Mouse (Mus musculus): ENCODE results near the gene Krt75.

The Krt75 gene

DNA sequence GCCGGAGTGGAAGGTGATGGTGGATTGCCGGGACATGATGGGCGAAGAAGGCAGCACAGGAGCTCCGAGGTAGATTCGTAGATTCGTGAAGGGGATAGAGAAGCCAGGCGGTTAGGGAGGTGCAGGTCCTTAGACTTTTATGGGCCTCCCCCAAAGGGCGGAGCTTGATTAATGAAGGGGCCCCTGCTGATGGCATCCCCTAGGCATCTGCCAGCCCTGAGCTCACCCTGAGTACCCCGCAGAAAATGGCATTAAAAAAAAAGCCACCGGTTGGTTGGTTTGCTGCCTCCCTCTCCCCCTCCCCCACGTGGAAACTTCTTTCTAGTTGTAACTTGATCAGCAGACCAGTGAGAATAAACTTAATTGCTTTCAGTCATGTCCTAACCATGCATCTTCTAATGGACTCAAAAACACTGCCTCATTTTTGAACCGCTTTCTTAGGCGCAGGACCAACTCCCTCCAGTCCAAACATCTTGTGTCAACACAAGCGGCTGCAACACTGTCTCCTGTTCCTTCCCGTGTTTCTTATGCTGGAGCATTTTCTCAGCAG lies at the start of gene Krt75:
TSS of gene Krt75 (minus strand) at position 109 of the 550 bp plus-strand sequence.
- in situ Hi-C loops (cut with MboI, MseI), result no loop called here

DNA sequence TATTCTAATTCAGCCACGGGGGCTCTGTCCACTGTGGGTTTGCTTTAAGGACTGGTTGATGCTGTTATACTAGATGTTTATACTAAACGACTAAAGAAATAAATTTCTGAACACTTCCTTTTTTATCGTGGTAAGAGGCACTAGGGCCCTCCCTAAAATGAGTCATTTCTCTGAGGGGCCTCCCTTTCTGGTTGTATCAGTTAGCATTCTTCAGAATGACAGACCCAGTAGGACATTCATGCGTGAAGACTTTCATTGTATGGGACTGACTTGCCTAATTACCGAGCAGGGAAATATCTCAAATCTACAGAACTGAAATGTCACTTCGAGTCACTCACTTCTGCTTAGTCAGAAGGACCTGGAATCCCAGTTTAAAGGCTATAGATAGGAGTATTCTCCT lies 25.4 kb upstream of the Krt75 start:
- in situ Hi-C loops (cut with MboI, MseI), result no loop called here

DNA sequence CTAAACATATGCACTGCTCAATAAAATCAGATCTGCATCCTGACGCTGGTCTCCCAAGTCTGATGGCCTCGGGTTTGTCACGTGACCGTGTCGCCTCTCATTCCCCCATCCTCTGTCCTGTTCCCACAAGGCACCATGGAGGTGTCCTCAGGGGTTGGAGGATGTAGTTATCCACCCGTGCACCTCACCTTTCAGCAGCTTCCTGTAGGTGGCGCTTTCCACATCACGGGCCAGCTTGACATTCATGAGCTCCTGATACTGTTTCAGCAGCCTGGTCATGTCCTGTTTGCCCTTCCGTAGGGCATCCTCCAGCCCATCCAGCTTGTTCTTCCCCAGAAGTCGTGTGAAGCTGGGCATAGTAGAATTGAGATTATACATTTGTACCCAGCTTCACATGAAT lies 14.5 kb upstream of the Krt75 start:
- in situ Hi-C loops (cut with MboI, MseI), result no loop called here

DNA sequence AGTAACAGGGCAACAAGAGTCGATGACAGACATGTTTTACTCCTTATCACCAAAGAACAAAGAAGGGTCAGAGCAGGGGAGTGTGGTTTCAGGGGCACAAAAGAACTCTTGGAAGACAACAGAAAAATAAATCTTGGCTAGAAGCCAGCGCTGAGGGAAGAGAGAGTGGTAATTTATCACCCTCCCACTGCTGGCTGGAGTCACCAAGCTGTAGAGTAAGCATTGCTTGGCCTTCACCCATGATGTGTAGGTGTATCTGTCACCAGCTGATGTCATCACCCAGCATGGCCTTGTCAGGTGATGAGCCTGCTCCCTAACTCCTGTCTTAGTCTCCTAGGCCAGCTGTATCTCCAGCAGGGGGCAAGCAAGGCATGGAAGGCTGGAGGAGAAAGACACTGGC lies 10.8 kb upstream of the Krt75 start:
- in situ Hi-C loops (cut with MboI, MseI), result no loop called here

DNA sequence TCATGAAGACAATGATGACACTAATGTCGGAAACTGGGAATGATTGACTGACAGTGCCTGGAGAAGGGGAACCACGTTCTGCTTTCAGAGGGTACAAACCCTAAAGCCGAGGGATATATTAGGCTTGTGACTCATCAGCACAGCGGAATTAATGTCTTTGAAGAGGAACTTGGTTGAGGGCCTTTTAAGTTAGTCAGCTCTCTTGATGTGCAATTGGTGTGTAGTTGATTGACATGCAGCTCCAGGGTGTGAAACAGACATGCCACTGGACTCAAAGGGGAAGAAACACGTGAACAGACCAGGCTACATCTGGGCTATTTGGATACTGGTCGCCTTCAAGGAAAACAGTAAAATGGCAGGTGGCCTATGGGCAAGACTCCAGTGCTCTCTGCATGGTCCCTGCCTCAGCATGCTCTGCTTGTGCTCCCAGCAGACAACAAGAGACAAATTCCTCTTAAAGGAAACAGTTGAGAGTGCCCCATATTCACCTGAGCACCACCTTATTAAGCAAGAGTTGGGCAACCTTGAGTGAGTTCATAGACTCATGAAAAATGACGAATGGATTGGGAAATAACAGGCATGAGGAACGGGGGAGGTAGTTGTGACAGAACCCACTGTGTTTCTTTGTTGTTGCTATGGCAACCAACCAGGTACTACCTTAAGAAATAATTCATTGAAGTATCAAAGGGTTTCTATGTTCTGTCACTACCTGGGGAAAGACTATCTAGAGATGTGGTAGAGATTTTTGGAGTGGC lies 9.7 kb upstream of the Krt75 start:
- in situ Hi-C loops (cut with MboI, MseI), result no loop called here

DNA sequence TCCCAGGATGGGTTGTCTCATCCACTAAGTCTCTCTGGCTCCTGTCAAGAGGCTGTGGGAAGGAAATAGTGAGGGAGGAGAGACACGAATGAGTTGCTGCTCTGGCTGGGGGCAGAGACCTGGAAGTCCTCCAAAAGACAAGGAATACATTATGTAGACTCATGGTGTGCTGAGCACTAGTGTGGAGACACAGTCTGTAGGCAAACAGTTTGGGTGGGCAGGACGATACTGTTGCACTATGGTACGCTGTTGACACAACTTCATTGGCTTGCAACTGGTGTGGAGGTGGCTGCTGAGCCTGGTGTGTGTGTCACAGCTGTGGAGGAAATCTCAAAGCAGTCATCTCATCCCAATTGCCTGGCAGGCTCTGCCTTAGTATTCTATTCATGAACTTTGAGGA lies 8.0 kb upstream of the Krt75 start:
- in situ Hi-C loops (cut with MboI, MseI), result no loop called here

DNA sequence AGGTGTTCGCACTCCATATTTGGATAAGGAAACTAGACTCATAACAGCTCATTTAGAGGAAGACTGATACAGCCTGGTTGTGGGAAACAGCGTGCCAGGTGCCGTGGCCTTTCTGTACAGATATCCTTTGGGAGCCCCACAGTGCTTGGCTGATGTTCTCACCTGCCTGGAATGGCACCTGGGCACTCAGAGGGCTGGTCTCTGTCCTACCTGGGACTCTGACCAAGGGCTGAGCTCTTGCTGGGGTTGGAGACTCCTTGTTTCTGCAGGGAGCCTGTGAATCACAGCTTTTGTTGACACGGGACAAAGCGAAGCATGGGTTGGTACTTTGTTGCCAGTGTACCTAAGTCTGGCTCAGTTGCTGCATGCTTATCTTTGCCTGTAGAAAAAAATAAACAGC lies 1.8 kb upstream of the Krt75 start:
- in situ Hi-C loops (cut with MboI, MseI), result no loop called here

DNA sequence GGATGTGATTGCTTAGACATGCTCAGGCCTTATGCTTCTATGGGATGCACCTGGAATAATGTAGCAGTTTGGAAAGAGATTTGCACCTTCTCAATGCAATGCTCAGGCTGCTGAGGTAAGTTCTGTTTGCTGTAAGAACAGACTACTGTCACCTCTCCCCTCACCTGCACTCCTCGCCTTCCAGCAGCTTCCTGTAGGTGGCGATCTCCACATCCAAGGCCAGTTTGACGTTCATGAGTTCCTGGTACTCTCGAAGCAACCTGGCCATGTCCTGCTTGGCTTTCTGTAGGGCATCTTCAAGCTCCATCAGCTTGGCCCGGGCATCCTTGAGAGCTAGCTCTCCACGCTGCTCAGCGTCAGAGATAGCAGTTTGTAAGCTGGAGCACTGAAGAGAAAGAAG lies 5.9 kb downstream of the Krt75 start:
- in situ Hi-C loops (cut with MboI, MseI), result no loop called here

DNA sequence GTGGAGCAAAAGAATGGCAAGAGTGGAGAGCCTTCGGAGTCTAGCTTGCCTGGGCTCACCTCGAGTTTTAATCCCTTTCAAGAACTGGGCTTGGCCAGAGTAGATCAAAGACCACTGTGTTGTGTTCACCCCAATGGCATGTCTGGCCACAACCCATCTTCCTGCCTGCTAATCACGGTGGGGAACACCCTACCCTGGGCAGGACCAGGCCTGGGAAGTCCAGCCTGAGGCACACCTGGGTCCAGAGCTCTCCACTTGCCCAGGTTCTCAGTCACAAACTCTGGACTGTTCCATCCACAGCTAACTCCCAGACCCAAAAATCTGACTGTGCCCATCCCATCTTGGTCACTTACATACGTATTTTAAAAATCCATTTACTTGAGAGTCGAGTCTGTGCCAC lies 10.9 kb downstream of the Krt75 start, which contains the start of gene Krt90:
TSS of gene Krt90 (minus strand) at position 101 of the 400 bp plus-strand sequence.
- in situ Hi-C loops (cut with MboI, MseI), result no loop called here

DNA sequence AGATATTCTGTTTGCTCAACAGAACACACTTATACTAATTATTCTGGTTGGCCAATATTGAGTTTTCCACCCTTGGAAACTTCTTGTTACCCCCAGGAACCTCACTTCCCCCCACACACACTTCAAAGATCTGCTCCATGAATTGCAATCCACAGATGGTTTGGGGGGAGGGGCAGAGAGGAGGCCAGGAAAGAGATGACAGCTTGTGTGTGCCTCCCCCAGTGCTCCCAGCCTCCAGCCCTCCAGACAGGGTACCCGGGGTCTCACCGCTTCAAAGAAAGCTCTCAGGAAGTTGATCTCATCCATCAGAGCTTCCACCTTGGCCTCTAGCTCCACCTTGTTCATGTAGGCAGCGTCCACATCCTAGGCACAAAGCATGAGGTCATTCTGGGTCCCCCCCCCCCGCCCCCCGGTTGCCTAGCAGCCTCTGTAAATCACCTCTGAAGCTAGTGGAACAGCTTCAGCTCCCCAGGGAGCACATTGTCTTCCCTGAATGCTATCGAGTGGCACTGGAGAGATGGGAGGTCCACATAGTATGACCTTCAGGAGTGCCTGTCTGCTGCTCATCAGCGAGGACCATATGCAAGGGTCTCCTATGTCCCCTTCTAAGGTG lies 15.6 kb downstream of the Krt75 start:
- in situ Hi-C loops (cut with MboI, MseI), result no loop called here

DNA sequence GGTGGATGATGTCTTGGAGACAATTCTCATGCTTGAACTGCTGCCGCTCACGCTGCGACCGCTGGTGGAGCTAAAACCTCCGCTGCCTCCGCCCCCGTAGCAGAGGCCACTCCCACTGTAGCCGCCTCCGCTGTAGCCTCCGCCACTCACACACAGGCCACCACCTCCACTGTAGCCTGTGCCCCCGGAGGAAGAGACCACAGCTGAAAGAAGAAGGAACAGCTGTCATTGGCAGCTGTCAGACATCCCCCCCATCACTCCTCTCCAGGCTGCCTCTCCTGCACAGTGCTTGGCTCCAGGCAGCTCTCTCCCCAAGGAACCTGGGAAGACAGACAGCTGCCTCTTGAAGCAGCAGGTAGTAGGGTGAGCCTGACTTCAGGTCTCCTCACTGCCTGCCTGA lies 20.5 kb downstream of the Krt75 start:
- in situ Hi-C loops (cut with MboI, MseI), result no loop called here

DNA sequence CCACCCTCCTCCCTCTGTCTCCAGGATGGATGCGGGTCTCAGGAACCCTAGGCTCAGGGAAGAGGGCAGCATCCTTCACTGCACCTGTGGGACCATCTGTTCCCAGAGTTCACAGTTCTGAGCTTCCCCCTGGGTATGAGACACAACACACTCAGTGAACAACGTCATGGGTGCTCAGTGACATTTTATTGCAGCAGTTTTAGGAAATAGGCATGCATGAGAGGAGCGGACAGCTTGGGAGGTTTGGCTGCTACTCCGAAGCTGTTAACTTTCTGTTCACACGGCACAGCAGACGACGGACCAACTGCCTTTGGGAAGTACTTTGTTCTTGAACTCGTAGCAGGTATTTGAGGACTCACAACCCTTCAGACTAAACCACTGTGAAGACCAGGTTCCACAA lies 21.5 kb downstream of the Krt75 start:
- in situ Hi-C loops (cut with MboI, MseI), result no loop called here

DNA sequence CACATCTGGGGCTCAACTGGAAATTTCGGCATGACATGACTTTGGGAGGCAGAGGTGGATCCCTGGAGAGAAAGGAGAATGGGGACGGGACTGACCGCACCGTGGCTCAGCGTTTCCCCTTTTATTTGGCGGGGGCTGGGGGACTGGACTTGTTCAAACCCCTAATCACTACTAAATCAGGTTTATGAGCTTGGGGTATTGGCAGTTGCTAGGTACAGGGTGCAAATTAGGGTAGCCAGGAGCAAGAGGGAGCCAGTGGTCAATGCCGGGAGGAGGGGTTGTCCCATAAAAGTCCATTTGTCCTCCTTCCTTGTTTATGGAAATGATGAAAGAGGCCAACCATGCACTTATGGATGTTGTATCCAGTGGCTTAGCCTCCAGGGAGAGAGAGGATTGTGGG lies 23.1 kb downstream of the Krt75 start, which contains the start of gene Krt82:
TSS of gene Krt82 (minus strand) at position 101 of the 400 bp plus-strand sequence.
- in situ Hi-C loops (cut with MboI, MseI), result no loop called here

DNA sequence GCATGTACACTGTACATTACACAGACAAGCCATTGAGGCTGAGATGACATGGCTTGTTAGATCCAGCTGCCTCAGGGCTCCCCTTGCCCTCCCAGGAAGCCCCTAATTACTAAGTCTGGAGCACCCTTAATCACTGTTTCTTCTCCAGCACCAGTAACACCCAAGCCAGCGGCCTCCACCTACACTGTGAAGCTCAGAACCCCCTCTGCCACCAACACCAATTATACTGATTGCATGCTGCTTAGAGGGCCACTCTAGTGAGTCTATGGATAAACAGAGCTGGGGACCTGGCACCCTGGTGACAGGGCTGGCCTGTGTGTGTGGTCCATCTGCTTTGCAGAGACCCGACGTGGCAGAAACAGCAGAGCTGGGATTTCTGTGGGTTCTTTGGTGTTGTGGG lies 29.2 kb downstream of the Krt75 start:
- in situ Hi-C loops (cut with MboI, MseI), result no loop called here

DNA sequence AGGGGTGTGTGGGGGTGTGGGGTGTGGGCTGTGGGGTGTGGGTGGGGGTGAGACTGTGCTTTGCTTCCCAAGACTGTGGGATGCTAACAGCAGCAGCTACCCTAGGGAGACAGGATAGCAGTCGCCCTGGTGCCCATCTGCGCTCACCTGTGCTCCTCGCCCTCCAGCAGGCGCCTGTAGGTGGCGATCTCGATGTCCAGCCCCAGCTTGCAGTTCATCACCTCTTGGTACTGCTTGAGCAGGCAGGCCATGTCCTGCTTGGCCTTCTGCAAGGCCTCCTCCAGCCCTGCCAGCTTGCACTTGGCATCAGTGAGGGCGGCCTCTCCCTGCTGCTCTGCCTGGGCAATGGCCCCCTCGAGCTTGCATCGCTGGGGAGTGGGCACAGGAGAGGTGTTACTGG lies 31.2 kb downstream of the Krt75 start:
- in situ Hi-C loops (cut with MboI, MseI), result no loop called here

DNA sequence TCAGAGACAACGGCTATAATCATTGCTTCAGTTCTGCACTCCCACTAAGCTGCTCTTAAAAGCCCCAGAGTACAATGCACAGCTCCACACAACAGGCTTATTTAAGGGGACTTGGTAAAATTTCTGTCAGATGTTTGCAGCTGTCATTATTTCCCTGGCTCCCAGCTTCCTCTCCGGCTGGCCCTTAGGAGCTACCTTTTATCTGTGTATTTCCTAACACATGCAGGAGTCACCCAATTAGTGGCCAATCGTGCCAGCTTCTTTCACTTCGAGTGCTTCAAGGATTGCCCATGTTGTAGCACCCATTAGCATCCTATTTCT lies 35.2 kb downstream of the Krt75 start:
- in situ Hi-C loops (cut with MboI, MseI), result loop anchor here (10.0 kb wide), 1 partner anchor 436 kb away; no protein-coding TSS in a partner anchor

DNA sequence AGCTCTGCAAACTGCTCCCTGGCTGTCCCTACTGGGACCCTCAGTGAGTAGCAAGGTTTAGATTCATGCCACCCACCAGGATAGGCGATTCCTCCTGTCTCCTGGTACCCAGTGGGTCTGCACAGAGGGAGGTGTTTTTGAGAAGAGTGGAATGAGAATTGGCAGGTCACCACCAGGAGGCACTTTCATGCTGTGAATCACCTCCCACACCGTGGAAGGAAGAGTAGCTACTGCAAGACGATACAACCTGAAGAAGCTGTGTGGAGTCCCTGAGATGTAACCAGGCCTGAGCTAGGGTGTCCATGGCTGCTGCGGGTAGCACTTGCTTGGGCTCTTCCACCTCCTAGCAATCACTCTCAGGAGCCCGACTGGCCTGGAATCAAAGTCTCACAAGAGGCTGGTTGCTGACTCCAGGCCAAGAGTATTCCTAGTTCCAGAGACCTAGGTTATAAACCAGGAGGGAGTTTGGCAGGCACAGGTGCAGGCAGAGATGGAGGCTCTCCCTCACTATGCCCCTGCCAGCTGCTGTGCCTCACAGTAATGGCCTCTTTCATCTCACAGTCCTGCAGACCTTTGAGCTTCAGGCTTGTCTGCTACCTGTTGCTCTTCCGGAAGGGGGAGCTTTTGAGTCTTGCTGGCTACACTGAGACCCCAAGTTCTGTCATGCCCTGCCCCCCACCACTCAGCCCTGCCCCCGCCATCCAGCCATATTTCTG lies 35.7 kb downstream of the Krt75 start:
- in situ Hi-C loops (cut with MboI, MseI), result loop anchor here (10.0 kb wide), 1 partner anchor 437 kb away; no protein-coding TSS in a partner anchor

DNA sequence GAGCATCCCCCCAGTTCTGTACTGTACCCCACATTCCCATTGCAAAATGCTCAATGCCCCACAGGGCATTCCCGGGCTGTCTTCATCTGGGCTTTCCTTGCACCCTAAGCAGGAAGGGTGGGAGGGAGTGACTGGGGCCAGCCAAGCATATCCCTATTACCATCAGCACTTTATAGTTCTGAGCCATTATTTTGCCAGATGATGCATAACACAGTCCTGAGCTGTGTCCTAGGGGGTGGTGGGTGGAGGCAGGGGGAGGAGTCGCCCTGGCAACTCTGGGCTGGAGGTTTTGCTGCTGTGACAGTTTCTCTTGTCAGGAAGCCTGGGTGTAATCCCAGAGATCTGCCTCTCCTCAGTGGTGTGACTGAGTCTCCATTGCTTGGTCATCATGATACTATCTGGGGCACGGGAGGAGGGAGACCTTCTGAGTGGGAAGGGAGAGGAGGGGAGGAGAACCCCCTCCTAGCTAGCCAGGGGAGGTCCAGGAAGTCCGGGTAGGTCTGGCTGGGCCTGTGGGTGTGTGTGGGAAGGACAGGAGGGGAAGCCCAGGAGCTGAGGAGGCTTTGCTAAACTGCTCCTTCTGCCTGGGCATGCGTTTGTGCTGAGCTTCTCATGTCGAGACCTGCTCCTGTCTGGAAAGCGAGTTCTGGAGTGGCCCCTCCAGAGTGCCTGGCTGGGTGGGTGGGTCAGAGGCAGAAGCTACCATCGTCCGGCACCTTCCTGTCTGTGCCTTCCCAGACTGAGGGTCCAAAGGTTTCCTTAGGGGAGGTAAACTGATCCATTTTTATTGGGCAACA lies 37.5 kb downstream of the Krt75 start:
- in situ Hi-C loops (cut with MboI, MseI), result loop anchor here (10.0 kb wide), 1 partner anchor 439 kb away; no protein-coding TSS in a partner anchor

DNA sequence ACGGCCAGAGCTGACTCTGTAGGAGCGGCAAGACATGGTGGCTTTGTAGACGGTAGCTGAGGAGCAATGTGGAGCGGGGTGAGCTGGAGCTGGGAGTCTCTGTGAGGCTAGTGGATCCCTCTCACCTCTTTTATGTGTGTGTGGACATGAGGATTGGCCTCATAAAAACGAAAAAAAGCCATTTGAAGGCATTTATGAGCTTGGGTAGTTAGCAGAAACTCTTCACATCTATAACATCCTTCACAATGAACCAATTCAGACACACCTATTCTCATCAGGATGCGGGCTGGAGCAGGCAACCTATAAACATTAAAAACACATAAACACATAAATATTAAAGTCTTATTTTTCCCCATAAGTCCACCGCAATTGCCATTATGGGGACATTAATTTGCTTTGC lies 41.0 kb downstream of the Krt75 start, which contains the start of gene Krt84:
TSS of gene Krt84 (minus strand) at position 101 of the 400 bp plus-strand sequence.
- in situ Hi-C loops (cut with MboI, MseI), result loop anchor here (10.0 kb wide), 1 partner anchor 442 kb away; no protein-coding TSS in a partner anchor

DNA sequence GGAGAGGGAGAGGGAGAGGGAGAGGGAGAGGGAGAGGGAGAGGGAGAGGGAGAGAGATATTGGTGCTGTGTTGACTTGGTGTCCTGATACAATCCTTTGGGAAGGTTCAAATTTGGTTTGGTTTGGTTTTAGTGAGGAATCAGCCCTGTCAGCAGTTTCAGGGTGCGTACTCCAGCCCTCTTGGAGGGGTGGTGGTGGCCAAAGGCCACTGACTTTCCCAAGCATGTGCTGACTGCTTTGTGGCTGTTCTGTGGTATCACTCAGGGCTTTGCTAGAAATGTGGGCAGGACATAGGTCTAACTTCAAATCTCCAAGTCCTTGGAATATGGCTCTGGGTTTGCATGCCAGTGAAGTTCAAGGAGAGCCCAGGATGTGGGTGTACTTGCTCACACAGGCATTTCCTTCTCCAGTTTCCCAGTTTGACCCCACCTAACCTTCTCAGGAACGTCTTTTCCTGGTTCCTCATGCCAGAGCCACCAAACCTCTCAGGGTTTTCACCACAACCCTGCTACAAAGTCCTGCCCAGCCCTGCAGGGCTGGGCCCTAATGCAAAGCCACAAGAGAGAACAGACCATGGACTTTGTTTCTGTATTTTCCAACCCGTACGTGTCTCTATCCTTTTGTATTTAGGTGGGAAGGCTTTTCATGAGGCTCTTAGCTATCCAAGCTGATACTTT lies 51.0 kb downstream of the Krt75 start:
- in situ Hi-C loops (cut with MboI, MseI), result no loop called here

DNA sequence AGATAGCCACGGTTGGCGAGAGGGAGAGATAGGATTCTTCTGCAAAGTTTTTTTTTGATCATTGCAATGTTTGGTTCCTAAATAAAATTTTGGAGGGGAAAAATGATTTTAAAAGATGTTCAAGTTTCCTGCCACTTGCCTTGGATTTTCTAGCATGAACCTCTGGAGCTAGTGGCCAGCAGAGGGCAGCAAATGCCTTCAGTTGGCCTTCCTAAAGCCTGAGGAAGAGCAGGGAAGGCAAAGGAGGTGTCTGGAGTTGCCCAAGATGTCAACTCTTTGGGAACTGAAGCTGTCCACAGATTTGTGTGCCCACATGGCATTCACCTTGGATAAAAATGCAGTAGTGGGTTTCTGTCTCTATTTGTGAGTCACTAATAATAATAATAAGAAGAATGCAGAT lies 53.9 kb downstream of the Krt75 start:
- in situ Hi-C loops (cut with MboI, MseI), result loop anchor here (5.0 kb wide), 1 partner anchor 87 kb away; no protein-coding TSS in a partner anchor

Measured in T-helper 2 cell (primary cell).